ENCODE assay signal across 15 mouse cellular contexts in the genomic region with DNA sequence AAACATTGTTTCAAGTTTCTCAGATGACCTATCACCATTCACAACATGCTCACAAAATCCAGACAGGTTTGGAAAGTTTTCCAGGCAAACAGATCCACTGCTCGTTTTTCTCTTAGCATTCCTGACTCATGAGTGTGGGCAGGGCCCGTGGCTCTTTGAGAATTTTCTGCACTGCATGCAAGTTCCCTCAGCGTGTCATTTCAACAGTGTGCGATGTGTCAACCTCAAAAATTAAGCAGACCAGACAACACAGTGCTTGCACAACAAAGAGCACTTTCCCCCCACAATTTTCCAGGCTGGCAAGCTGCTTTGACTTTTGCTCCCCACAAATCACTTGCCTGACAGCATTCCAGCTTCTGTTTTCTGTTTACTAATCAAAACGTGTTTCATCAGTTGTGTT.
A peak's percentile ranks its signal among the peaks of the same experiment; 100 is the strongest.
DNase-seq lines count a peak whose midpoint lies in the region; ATAC-seq and TF ChIP-seq lines count a peak whose summit lies in the region.
"Had no signal": no experiment of that assay in that cellular context is flagged by ENCODE, and none has a peak within 500 bp of the region (broad histone marks: within the 10 kb centered on the region; RNA-seq: fewer than 3 reads in every experiment).

No protein-coding gene starts in this region.

- ATAC-seq in embryonic facial prominence, embryonic 14.5 days (ENCODE audit: low read depth) = no peak
- ATAC-seq: forebrain, embryonic 13.5 days had no signal

- 35% methylated on average over 5 of the region's 5 CpGs for WGBS in heart, adult 2 months
- WGBS in embryonic facial prominence, embryonic 14.5 days = 34% methylated on average over 5 of the region's 5 CpGs

- peak; percentile 1 to 5 for DNase-seq in heart, adult 18-20 months
- DNase-seq in heart, adult 2 months = no peak
- DNase-seq in ovary, adult 18-20 months (ENCODE audit: low spot score) = peak; percentile 7
- no peak for DNase-seq in ovary, postnatal 14 days (ENCODE audit: low spot score)
- peak; percentile 34 for DNase-seq in embryonic facial prominence, embryonic 14.5 days (ENCODE audit: low spot score)
- peak; percentile 3 for DNase-seq in retina, postnatal 1 day
- no peak for DNase-seq in B cell, adult 2 months
- no peak for DNase-seq in thymus, postnatal 25 days
- DNase-seq: cerebellum, adult 8-10 months had no signal

- no peaks in the 10 kb centered on the region for H3K36me3 ChIP-seq in heart, adult 2 months (ENCODE audit: control insufficient read depth, insufficient read depth, low read length)
- no peaks in the 10 kb centered on the region for H3K36me3 ChIP-seq in embryonic facial prominence, embryonic 14.5 days (ENCODE audit: control insufficient read depth, insufficient read depth, low read length)
- H3K36me3 ChIP-seq: heart, embryonic 15.5 days; midbrain, embryonic 12.5 days had no signal

- no peak overlapping the region for H3K27ac ChIP-seq in heart, adult 2 months
- H3K27ac ChIP-seq in embryonic facial prominence, embryonic 14.5 days (replicated peaks; ENCODE audit: low read depth, low read length) = no peak overlapping the region
- H3K27ac ChIP-seq: forebrain, embryonic 13.5 days; heart, embryonic 15.5 days; midbrain, embryonic 12.5 days; stomach, postnatal 0 days had no signal

- H3K79me2 ChIP-seq in heart, adult 2 months (replicated peaks; ENCODE audit: control insufficient read depth, insufficient read depth, low read length) = no peaks in the 10 kb centered on the region

- H3K4me2 ChIP-seq in embryonic facial prominence, embryonic 14.5 days (ENCODE audit: low read depth, low read length) = no peak overlapping the region
- H3K4me2 ChIP-seq: forebrain, embryonic 13.5 days; heart, embryonic 15.5 days; liver, embryonic 11.5 days; midbrain, embryonic 12.5 days had no signal

- TF ChIP-seq CTCF in heart, adult 2 months (IDR thresholded peaks at IDR 0.05) = no peak

- H3K9ac ChIP-seq in heart, adult 2 months (ENCODE audit: low read depth, low read length) = no peak overlapping the region
- H3K9ac ChIP-seq in embryonic facial prominence, embryonic 14.5 days (ENCODE audit: low read depth, low read length) = no peak overlapping the region
- H3K9ac ChIP-seq: forebrain, embryonic 13.5 days; heart, embryonic 15.5 days; midbrain, embryonic 12.5 days had no signal

- TF ChIP-seq POLR2A in heart, adult 2 months (IDR thresholded peaks at IDR 0.05; ENCODE audit: insufficient read depth, low read depth, low read length) = no peak

- H3K4me3 ChIP-seq in heart, adult 2 months = no peak overlapping the region
- no peak overlapping the region for H3K4me3 ChIP-seq in embryonic facial prominence, embryonic 14.5 days (ENCODE audit: low read depth, low read length)
- H3K4me3 ChIP-seq: forebrain, embryonic 13.5 days; heart, embryonic 15.5 days; midbrain, embryonic 12.5 days had no signal

- no peaks in the 10 kb centered on the region for H3K4me1 ChIP-seq in heart, adult 2 months (ENCODE audit: control insufficient read depth, insufficient read depth, low read length)
- H3K4me1 ChIP-seq in embryonic facial prominence, embryonic 14.5 days (ENCODE audit: control insufficient read depth, insufficient read depth, low read length) = 0 out of 2 replicates have a peak, but pooled peaks cover 4% of the 10 kb centered on the region
- H3K4me1 ChIP-seq: forebrain, embryonic 13.5 days; midbrain, embryonic 12.5 days had no signal

- no peaks in the 10 kb centered on the region for H3K9me3 ChIP-seq in embryonic facial prominence, embryonic 14.5 days (ENCODE audit: control insufficient read depth, low read length)
- H3K9me3 ChIP-seq: forebrain, embryonic 13.5 days; heart, embryonic 15.5 days; midbrain, embryonic 12.5 days had no signal

- intact Hi-C loops in heart, adult 2 months (cut with DNase I) = no loop called here

- no peak for TF ChIP-seq EP300 in heart, adult 2 months (IDR thresholded peaks at IDR 0.05; ENCODE audit: insufficient read depth, low read depth, low read length)

- no peaks in the 10 kb centered on the region for H3K27me3 ChIP-seq in heart, adult 2 months (ENCODE audit: control insufficient read depth, insufficient read depth, low read length)
- no peaks in the 10 kb centered on the region for H3K27me3 ChIP-seq in embryonic facial prominence, embryonic 14.5 days (replicated peaks; ENCODE audit: control insufficient read depth, insufficient read depth, low read length)
- H3K27me3 ChIP-seq: CH12.LX; forebrain, embryonic 13.5 days; heart, embryonic 15.5 days; midbrain, embryonic 12.5 days had no signal

Comparison
In these comparisons a context has a peak if more than half of its experiments do, and no peak if none do; other contexts are left out.
1. DNase-seq: peak in heart, adult 18-20 months (2 of 2), ovary, adult 18-20 months (single experiment), embryonic facial prominence, embryonic 14.5 days (single experiment) and retina, postnatal 1 day (single experiment); none in heart, adult 2 months (0 of 2), ovary, postnatal 14 days (single experiment), B cell, adult 2 months (0 of 2) and thymus, postnatal 25 days (single experiment).